Mouse (Mus musculus): ENCODE results near the gene Dnmt3b. TPM values are rescaled to one million over a fixed set of nuclear protein-coding genes. Genes with fewer than 3 reads are reported as not detected.
"Not testable (repeated sequence)": the region's sequence is repeated elsewhere in the genome, so short reads cannot be mapped to it uniquely, and the experiment has no call there.

The Dnmt3b gene
- total RNA-seq, 2 experiments from 2014 or later: 0.47 to 0.58 TPM

DNA sequence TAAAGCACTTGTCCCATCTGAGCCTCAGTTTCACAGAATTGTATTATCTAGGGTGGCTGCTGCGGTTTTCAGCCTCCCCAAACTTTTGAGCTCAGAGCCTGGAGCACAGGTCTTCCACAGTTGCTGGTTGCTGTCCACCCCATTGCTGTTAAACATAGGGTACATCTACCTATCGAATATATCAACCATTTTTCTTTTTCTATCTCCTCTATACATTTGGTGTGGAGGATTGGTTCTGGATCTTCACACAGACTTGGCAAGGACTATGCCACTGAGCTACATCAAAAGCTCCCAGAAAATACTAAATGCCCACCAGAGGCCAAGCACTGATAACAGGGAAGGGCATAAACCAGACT, 16.4 kb upstream of the Dnmt3b start:
- no peak for DNase-seq (ENCODE audit: low spot score in 2 of 2)

GRCm38 (mm10) chr2:153633259-153633658, 16.0 kb upstream of the Dnmt3b start:
- DNase-seq (ENCODE audit: low spot score in 2 of 2): no peak

GRCm38 (mm10) chr2:153638977-153639680, 10.1 kb upstream of the Dnmt3b start:
- DNase-seq (ENCODE audit: low spot score in 2 of 2): no peak

GRCm38 (mm10) chr2:153642496-153642895, 6.8 kb upstream of the Dnmt3b start:
- no peak for DNase-seq (ENCODE audit: low spot score in 2 of 2)

DNA sequence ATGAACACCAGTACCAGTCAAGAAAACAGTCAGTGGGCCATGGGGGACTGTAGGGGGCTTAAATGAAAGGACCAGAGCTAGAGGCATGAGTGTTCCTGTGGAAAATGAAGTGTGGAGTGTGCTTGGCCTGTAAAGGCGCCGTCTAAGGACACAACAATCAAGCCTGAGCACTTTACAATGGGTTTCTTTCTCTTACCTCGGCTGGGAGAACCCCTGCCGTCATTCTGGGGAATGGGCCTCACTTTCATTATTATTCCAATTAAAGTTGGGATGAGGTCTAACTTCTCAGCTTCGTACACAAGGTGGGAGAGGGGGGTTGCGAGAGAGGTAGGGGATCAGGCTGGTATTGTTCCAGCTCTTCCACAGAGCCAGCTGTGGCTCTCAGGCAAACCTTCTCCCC, 6.3 kb upstream of the Dnmt3b start:
- no peak for DNase-seq (ENCODE audit: low spot score in 2 of 2)

DNA sequence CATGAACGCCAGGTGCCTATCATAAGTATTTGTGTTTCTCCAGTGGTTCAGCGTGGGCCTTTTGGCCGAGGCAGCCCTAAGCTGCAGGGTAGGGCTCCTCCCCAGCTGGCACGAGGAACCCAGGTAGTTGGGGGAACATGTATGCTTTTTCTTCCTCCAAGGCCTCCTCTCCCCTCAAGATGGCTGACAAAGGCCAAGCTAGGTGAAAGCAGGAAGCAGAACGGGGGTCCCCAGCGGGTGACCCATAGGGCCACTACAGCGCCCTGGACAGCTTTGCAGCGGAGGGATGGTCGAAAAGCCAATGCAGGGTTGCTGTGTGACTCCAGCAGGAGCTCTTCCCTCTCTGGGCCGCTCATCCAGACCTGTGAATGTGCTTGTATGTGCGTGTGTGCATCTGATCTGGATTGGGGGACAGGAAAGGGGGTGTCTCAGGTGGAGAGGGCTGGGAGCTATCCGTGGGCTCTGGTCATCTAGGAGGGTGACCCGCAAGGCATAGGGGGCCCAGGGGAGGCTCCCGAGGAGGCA, 415 bp upstream of the Dnmt3b start:
- no peak for DNase-seq (ENCODE audit: low spot score in 2 of 2)

DNA sequence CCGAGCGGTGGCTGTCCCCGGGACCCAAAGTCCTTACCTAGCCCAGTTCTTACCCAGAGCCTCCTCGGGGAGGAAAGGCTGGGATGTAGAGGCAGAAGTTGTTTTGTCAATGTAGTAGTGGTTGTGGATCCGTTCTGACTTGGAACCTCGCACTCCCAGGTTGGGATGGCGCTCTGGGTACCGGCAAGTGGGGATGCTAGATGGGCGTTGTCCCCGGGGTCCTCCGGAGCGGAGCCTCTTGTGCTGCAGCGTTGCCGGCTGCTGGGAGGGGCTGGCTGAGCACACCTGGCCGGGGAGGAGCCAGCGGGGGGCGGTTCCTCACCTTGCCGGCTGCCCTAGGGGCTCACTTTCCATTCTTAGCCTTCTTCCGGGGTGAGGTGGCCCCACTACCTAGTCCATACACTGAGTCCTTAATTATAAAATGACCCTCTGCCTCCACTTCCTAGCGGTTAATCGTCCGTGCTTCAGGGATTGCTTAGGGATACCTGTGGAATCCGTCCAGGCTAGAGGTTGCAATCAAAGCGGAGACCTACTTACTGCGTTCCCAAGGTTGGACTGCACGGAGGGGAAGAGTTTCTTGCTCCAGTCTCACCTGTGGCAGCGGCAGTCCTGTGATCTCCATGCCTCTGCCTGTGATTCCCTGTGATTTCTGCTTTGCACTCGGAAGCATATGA, 901 bp downstream of the Dnmt3b start:
- DNase-seq (ENCODE audit: low spot score in 2 of 2): no peak

DNA sequence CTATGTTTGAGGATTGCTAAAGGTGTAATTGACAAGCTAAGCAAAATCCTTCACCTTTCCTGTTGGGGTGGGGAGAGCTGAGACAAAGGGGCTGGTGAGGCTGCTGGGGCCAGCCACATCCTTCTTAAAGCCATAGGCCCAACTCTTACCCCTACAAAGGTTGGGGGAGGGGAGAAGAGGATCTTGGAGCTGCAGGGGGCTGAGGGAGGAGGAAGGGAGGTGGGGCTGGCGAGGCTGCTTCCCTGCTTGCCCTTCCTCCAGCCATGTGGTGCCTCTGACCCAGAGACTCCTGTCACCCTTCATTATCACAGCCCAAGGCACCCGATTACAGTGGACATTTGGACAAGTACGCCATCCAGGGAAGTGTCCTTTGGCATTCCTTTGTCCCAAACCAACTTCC, 2.4 kb downstream of the Dnmt3b start:
- DNase-seq (ENCODE audit: low spot score in 2 of 2): no peak

DNA sequence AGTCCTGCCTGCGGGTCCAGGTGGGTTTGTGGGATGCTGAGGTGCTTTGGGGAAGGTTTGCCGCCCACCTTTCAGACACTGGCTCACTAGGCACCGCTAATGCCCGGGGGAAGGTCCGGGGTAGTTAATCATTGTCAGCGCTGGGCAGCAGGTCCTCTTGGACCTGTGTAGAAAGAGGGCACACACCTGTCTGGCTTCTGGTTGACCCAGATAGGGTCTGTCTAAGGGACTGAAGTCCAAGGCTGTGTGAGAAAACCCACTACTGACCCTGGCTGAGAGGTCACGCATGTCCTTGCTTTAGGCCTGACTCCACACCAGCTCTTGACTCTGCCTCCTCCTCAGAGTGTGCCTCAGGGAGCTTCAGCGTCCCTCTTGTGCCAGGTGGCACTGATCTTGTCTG, 8.4 kb downstream of the Dnmt3b start:
- not testable (repeated sequence) for DNase-seq (ENCODE audit: low spot score in 2 of 2)

GRCm38 (mm10) chr2:153660616-153661015, 11.4 kb downstream of the Dnmt3b start:
- no peak for DNase-seq (ENCODE audit: low spot score in 2 of 2)

GRCm38 (mm10) chr2:153665401-153665800, 16.2 kb downstream of the Dnmt3b start:
- DNase-seq (ENCODE audit: low spot score in 2 of 2): no peak

GRCm38 (mm10) chr2:153668754-153669376, 19.6 kb downstream of the Dnmt3b start:
- no peak for DNase-seq (ENCODE audit: low spot score in 2 of 2)

- DNase-seq (ENCODE audit: low spot score in 2 of 2): no peak
Measured at GRCm38 (mm10) chr2:153670111-153670510, 20.9 kb downstream of the Dnmt3b start.

- no peak for DNase-seq (ENCODE audit: low spot score in 2 of 2)
Measured at GRCm38 (mm10) chr2:153672619-153673018, 23.4 kb downstream of the Dnmt3b start.

DNA sequence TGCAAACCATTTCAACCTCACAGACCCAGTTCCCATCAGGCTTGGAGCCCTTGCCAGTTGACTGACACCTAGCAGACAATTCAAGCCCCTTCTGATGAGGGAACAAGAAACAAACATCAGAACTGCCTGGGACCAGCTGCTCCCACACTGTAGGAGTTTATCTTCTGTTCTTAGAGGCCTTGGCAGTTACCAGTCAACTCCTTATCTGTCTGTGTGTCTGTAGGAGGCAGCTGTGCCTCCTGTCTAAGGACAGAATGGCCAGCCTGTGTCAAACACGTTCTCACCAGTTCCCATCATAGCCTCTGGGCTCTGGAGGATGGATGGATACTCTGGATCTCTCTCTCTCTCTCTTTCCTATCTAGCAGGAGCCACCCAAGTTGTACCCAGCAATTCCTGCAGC, 26.1 kb downstream of the Dnmt3b start:
- DNase-seq (ENCODE audit: low spot score in 2 of 2): not testable (repeated sequence)

DNA sequence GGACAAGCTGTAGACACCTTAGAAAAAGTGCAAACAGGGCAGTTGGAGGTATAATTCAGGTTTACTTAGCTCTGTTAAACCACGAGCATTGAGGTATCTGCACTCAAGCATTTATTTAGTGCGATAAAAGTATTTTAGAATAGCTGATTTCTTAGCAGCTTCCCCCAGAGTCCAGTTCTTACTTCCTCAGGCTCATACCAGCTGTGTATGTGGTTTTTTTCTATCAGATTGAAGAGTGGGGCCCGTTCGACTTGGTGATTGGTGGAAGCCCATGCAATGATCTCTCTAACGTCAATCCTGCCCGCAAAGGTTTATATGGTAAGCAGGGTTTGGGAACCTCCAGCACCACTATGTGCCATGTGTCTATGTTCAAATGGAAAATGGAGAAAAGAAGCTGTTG, 27.7 kb downstream of the Dnmt3b start:
- no peak for DNase-seq (ENCODE audit: low spot score in 2 of 2)

GRCm38 (mm10) chr2:153677550-153677949, 28.3 kb downstream of the Dnmt3b start:
- no peak for DNase-seq (ENCODE audit: low spot score in 2 of 2)

DNA sequence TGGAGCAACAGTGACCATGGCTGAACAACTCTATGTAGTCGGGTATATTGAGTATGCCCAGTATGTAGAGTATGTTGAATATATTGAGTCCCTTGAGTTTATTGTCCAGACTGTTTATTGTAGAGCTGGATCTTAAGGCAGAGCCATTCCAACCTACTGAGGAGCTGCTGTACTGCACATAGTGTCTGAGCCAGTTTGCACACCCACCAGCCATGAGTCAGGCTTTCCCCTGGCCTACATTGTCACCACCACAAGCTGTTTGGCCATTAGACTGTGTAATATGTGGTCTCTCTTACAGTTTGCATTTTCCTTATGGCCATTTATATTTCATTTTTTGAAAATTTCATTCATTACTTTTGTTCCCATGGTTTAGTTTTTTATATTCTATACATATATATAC, 30.7 kb downstream of the Dnmt3b start:
- peak; percentile 47 to 64 for DNase-seq (ENCODE audit: low spot score in 2 of 2)

GRCm38 (mm10) chr2:153693413-153693812, 44.2 kb downstream of the Dnmt3b start:
- not testable (repeated sequence) for DNase-seq (ENCODE audit: low spot score in 2 of 2)

DNA sequence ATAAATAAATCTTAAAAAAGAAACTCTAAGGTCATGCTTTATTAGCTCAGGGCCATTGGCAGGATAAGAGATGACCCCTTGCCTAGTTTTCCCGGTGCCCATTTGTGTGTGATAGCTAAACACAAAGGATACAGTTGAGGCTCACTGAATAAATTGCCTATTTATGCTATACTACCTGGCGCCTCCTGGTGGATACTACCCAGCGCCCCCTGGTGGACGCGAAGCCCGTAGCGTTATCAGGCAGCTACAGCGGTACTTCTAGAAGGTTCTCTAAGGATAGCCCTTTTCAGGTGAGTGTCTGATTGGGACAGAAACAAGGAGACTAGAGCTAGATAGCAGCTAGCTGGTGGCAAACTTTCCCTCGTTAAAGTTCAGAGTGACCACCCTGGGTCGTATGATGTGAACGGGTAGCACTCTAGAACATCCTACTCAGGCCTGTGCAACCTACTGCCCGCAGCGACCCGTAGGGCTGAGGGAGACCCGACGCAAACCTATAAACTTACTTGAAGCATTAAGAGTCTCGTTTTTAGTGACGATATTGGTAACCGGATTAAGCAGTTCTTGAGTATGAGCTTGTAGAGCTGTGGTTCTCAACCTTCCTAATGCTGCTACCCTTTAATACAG, 45.3 kb downstream of the Dnmt3b start:
- peak in 1 of 2 experiments; percentile 55 for DNase-seq (ENCODE audit: low spot score in 2 of 2)

DNA sequence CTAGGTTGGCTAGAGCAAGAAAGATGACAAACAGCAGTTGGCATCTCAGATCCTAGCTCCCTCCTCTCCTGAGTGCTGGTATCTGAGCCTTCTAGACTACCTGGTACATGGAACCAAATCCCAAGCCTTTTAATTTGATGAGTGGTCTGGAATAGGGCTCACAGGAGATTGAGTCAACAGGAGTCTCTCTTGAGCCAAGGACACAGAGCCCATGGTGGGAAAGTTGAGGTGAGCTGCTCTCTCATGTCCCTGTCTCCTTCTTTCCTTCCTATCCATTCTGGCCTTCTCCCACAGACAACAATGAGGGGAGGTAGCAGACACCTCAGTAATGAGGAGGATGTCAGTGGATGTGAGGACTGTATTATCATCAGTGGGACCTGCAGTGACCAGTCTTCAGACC, 47.1 kb downstream of the Dnmt3b start, which contains the start of gene Dnmt3c:
TSS of gene Dnmt3c (plus strand) at position 301 of the 400 bp plus-strand sequence.
- DNase-seq (ENCODE audit: low spot score in 2 of 2): no peak

DNA sequence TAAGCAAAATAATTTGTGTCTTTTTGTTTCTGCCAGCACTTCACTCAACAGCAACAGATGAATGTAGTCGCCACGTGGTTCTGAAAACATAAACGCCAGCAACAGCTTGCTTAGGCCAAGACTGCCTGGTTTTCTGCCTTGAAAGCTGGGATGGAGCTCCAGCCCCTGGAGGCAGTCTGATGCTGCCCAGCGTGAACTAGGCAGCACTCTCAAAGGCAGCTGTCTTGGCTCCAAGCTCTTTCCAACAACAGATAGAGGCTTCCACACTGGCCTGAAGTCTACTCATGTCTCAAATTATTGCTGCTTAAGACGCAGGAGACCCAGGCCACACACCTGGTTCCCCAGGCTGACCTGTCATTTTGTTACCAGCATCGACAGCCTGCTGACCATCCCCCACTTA, 54.1 kb downstream of the Dnmt3b start:
- no peak for DNase-seq (ENCODE audit: low spot score in 2 of 2)

Measured in left cerebral cortex, adult 18-20 months (tissue).